Mouse (Mus musculus) CH12.LX (cell line): ENCODE data around the gene Erich2. TPM values are rescaled to one million over a fixed set of nuclear protein-coding genes. Genes with fewer than 3 reads are reported as not detected.
A peak's percentile ranks its signal among the peaks of the same experiment; 100 is the strongest.

ENCODE experiments used
- DNase-seq: peaks from one replicate; pipeline ENCODE4 v3.0.0-alpha.2; 2013; ENCODE audit errors: extremely low read depth
- H3K27ac ChIP-seq: 2 replicates; pipeline ENCODE4 v1.5.1; 2012; ENCODE audit warnings: low read depth, mild to moderate bottlenecking, control low read depth, moderate library complexity; ENCODE audit not compliant: insufficient read depth
- H3K27me3 ChIP-seq: replicated peaks from 2 replicates; pipeline ENCODE3; 2012; ENCODE audit warnings: inconsistent platforms
- H3K36me3 ChIP-seq, 2 experiments: replicated peaks in 1 of 2; 2 replicates each; pipeline versions ENCODE3 to v1.6.1; 2012; ENCODE audit warnings: inconsistent platforms in 1 of 2, low read length in 1 of 2, mild to moderate bottlenecking in 1 of 2, mixed read lengths in 1 of 2, moderate library complexity in 1 of 2; ENCODE audit not compliant: control insufficient read depth in 1 of 2, insufficient read depth in 1 of 2
- H3K4me1 ChIP-seq, 2 experiments: 2 replicates each; pipeline ENCODE4 v1.6.1; 2012; ENCODE audit warnings: inconsistent platforms in 1 of 2, moderate library complexity in 1 of 2; ENCODE audit not compliant: insufficient read depth in 2 of 2, control insufficient read depth in 1 of 2
- H3K4me2 ChIP-seq: 2 replicates; pipeline ENCODE4 v1.6.1; 2012; ENCODE audit warnings: low read depth, mild to moderate bottlenecking, control low read depth; ENCODE audit not compliant: poor library complexity, insufficient read depth, severe bottlenecking
- H3K4me3 ChIP-seq, 3 experiments: fragments of 150-350 bp in 1 of 3; sonication (generic) in 1 of 3; replicated peaks in 1 of 3; 2 replicates each; pipeline versions ENCODE3 to v1.5.1; 2011 to 2012; ENCODE audit warnings: low read depth in 2 of 3, low read length in 2 of 3, mild to moderate bottlenecking in 2 of 3, moderate library complexity in 2 of 3, control low read depth in 1 of 3, improper control_type of control experiment in 1 of 3, inconsistent platforms in 1 of 3, mixed read lengths in 1 of 3; ENCODE audit not compliant: poor library complexity in 1 of 3
- H3K79me2 ChIP-seq: replicated peaks from 2 replicates; pipeline ENCODE4 v1.6.1; 2012; ENCODE audit warnings: mild to moderate bottlenecking, moderate library complexity; ENCODE audit not compliant: control insufficient read depth, poor library complexity, insufficient read depth, severe bottlenecking; ENCODE audit errors: extremely low read depth
- H3K9ac ChIP-seq: 2 replicates; pipeline ENCODE4 v1.6.1; 2012; ENCODE audit warnings: low read depth, mild to moderate bottlenecking, control low read depth, moderate library complexity; ENCODE audit not compliant: insufficient read depth
- H3K9me3 ChIP-seq: replicated peaks from 2 replicates; pipeline ENCODE3; 2012; ENCODE audit warnings: low read length, inconsistent platforms, mixed read lengths
- BHLHE40 ChIP-seq: IDR thresholded peaks from 2 replicates; pipeline ENCODE4 v1.6.1; 2011; ENCODE audit warnings: mild to moderate bottlenecking, low read depth, low read length, improper control_type of control experiment
- CHD1 ChIP-seq: IDR thresholded peaks from 2 replicates; pipeline ENCODE4 v1.6.1; 2012; ENCODE audit warnings: low read depth, low read length, improper control_type of control experiment, inconsistent platforms
- CHD2 ChIP-seq: IDR thresholded peaks from 2 replicates; pipeline ENCODE4 v1.6.1; 2011; ENCODE audit warnings: low read length, improper control_type of control experiment
- E2F4 ChIP-seq: IDR thresholded peaks from 2 replicates; pipeline ENCODE4 v1.6.1; 2011; ENCODE audit warnings: low read depth, low read length, improper control_type of control experiment; ENCODE audit not compliant: insufficient replicate concordance
- ELF1 ChIP-seq: IDR thresholded peaks from 2 replicates; pipeline ENCODE4 v1.6.1; 2014; ENCODE audit warnings: low read depth, mild to moderate bottlenecking, inconsistent platforms, low read length, improper control_type of control experiment
- EP300 ChIP-seq: IDR thresholded peaks from 2 replicates; pipeline ENCODE4 v1.6.1; 2011; ENCODE audit warnings: low read length, improper control_type of control experiment
- ETS1 ChIP-seq: conservative IDR thresholded peaks from 2 replicates; pipeline ENCODE4 v1.6.1; 2012; ENCODE audit warnings: low read depth, mild to moderate bottlenecking, inconsistent platforms, low read length, improper control_type of control experiment, moderate library complexity
- GABPA ChIP-seq: IDR thresholded peaks from 2 replicates; pipeline ENCODE4 v1.6.1; 2012; ENCODE audit warnings: low read depth, low read length, improper control_type of control experiment, inconsistent platforms; ENCODE audit not compliant: insufficient replicate concordance
- IRF4 ChIP-seq: IDR thresholded peaks from 2 replicates; pipeline ENCODE4 v1.6.1; 2014; ENCODE audit warnings: low read depth, mild to moderate bottlenecking, inconsistent platforms, low read length, improper control_type of control experiment
- JUN ChIP-seq: IDR thresholded peaks from 2 replicates; pipeline ENCODE4 v1.6.1; 2011; ENCODE audit warnings: low read depth, mild to moderate bottlenecking, low read length, improper control_type of control experiment, moderate library complexity; ENCODE audit not compliant: insufficient read depth
- JUND ChIP-seq: conservative IDR thresholded peaks from 2 replicates; pipeline ENCODE4 v1.6.1; 2011; ENCODE audit warnings: low read depth, low read length, improper control_type of control experiment
- KAT2A ChIP-seq: IDR thresholded peaks from 2 replicates; pipeline ENCODE4 v1.6.1; 2012; ENCODE audit warnings: low read length, improper control_type of control experiment, inconsistent platforms; ENCODE audit not compliant: insufficient replicate concordance
- MAX ChIP-seq: IDR thresholded peaks from 2 replicates; pipeline ENCODE4 v1.6.1; 2011; ENCODE audit warnings: low read length, improper control_type of control experiment
- MAZ ChIP-seq: IDR thresholded peaks from 2 replicates; pipeline ENCODE4 v1.6.1; 2012; ENCODE audit warnings: low read depth, mild to moderate bottlenecking, inconsistent platforms, low read length, improper control_type of control experiment, moderate library complexity
- MEF2A ChIP-seq: IDR thresholded peaks from 2 replicates; pipeline ENCODE4 v1.6.1; 2014; ENCODE audit warnings: low read depth, mild to moderate bottlenecking, inconsistent platforms, low read length, improper control_type of control experiment, borderline replicate concordance
- MXI1 ChIP-seq: IDR thresholded peaks from 2 replicates; pipeline ENCODE4 v1.6.1; 2011; ENCODE audit warnings: mild to moderate bottlenecking, low read depth, low read length, improper control_type of control experiment
- MYC ChIP-seq: IDR thresholded peaks from 2 replicates; pipeline ENCODE4 v1.6.1; 2011; ENCODE audit warnings: low read depth, mild to moderate bottlenecking, improper control_type of control experiment, low read length
- NELFE ChIP-seq: IDR thresholded peaks from 2 replicates; pipeline ENCODE4 v1.6.1; 2011; ENCODE audit warnings: low read depth, low read length, improper control_type of control experiment
- NRF1 ChIP-seq: IDR thresholded peaks from 2 replicates; pipeline ENCODE4 v1.6.1; 2014; ENCODE audit warnings: low read depth, mild to moderate bottlenecking, inconsistent platforms, low read length, improper control_type of control experiment, moderate library complexity
- POLR2A ChIP-seq: IDR thresholded peaks from 2 replicates; pipeline ENCODE4 v1.6.1; 2011; ENCODE audit warnings: low read depth, mild to moderate bottlenecking, improper control_type of control experiment, low read length
- POLR2AphosphoS2 ChIP-seq: IDR thresholded peaks from 2 replicates; pipeline ENCODE4 v1.6.1; 2011; ENCODE audit warnings: low read depth, low read length, improper control_type of control experiment
- RAD21 ChIP-seq: IDR thresholded peaks from 2 replicates; pipeline ENCODE4 v1.6.1; 2011; ENCODE audit warnings: low read depth, mild to moderate bottlenecking, low read length, improper control_type of control experiment, moderate library complexity
- RCOR1 ChIP-seq: conservative IDR thresholded peaks from 2 replicates; pipeline ENCODE4 v1.6.1; 2012; ENCODE audit warnings: low read depth, mild to moderate bottlenecking, inconsistent platforms, low read length, improper control_type of control experiment
- SIN3A ChIP-seq: IDR thresholded peaks from 2 replicates; pipeline ENCODE4 v1.6.1; 2012; ENCODE audit warnings: low read length, improper control_type of control experiment, inconsistent platforms
- UBTF ChIP-seq: IDR thresholded peaks from 2 replicates; pipeline ENCODE4 v1.6.1; 2012; ENCODE audit warnings: low read depth, mild to moderate bottlenecking, inconsistent platforms, low read length, improper control_type of control experiment, moderate library complexity
- USF2 ChIP-seq: conservative IDR thresholded peaks from 2 replicates; pipeline ENCODE4 v1.6.1; 2011; ENCODE audit warnings: low read depth, low read length, improper control_type of control experiment
- ZC3H11A ChIP-seq: IDR thresholded peaks from 2 replicates; pipeline ENCODE4 v1.6.1; 2012; ENCODE audit warnings: low read depth, mild to moderate bottlenecking, inconsistent platforms, low read length, improper control_type of control experiment
- ZKSCAN1 ChIP-seq: IDR thresholded peaks from 2 replicates; pipeline ENCODE4 v1.6.1; 2012; ENCODE audit warnings: low read depth, inconsistent platforms, low read length, improper control_type of control experiment, borderline replicate concordance
- ZMIZ1 ChIP-seq: IDR thresholded peaks from 2 replicates; pipeline ENCODE4 v1.6.1; 2012; ENCODE audit warnings: low read depth, mild to moderate bottlenecking, inconsistent platforms, low read length, improper control_type of control experiment
- ZNF384 ChIP-seq: IDR thresholded peaks from 2 replicates; pipeline ENCODE4 v1.6.1; 2012; ENCODE audit warnings: low read depth, low read length, improper control_type of control experiment, inconsistent platforms
- dilution Hi-C: fragments of 300-500 bp; cut with MboI; formaldehyde crosslinking; loops from 2 replicates; pipeline ENCODE4 v1.14.3; 2020; ENCODE audit warnings: low sequenced_read_pairs; ENCODE audit not compliant: extremely low pct_unique_long_range_greater_than_20kb, extremely low pct_ligation_motif_present
- in situ Hi-C: fragments of 300-500 bp; cut with MboI; formaldehyde crosslinking; loops from 3 replicates; pipeline ENCODE4 v1.14.3; 2019; ENCODE audit warnings: low sequenced_read_pairs, low pct_ligation_motif_present, low pct_unique_long_range_greater_than_20kb, mixed read lengths
- polyA plus RNA-seq: library from polyadenylated mRNA; unstranded; fragments of >175 nt; gene quantifications from 2 replicates; pipeline ENCODE4 v1.2.1, GENCODE M21; 2012; ENCODE audit warnings: low read depth; ENCODE audit not compliant: insufficient read length
- total RNA-seq, 2 experiments: library from RNA; depleted of rRNA; stranded (reverse); fragments of 300-350 nt in 1 of 2; fragments of >200 nt in 1 of 2; gene quantifications; 2 replicates each; pipeline ENCODE4 v1.2.3; 2012 to 2014

Gene Erich2
- total and polyA plus RNA-seq, 3 experiments, result 0.24 TPM; not detected in 2

GRCm38 (mm10) chr2:70558843-70559451 lies 50.3 kb downstream of the Erich2 start:
- dilution Hi-C loops (no loop called here), in situ Hi-C loops (loop anchor here (25.0 kb wide), 1 partner anchor 422 kb away; no protein-coding TSS in a partner anchor)
- H3K4me1 ChIP-seq, result peaks cover 9 to 49% of the 10 kb centered on the region in 2 experiments
- peak overlapping the region; percentile 81 for H3K4me2 ChIP-seq
- DNase-seq, result peak; percentile 71
- H3K9me3 ChIP-seq, result peaks cover 17% of the 10 kb centered on the region
- no peak overlapping the region for H3K27ac ChIP-seq
- 0 out of 2 replicates have a peak overlapping the region, but pooled peaks have one; percentile 17 for H3K9ac ChIP-seq
- no peaks in the 10 kb centered on the region for H3K36me3 ChIP-seq
- H3K79me2 ChIP-seq, result no peaks in the 10 kb centered on the region
- H3K4me3 ChIP-seq, result peak overlapping the region; percentile 44 to 52 (median 50)
- H3K27me3 ChIP-seq, result peaks cover 27% of the 10 kb centered on the region
- no peak for TF ChIP-seq NRF1
- 0 out of 2 replicates have a peak, but pooled peaks have one; percentile 2 for TF ChIP-seq MAZ
- no peak for TF ChIP-seq ETS1
- 0 out of 2 replicates have a peak, but pooled peaks have one; percentile 35 for TF ChIP-seq ELF1
- no peak for TF ChIP-seq GABPA
- peak; percentile 93 for TF ChIP-seq ZNF384
- TF ChIP-seq POLR2AphosphoS2, result no peak
- peak; percentile 58; the same call in 1 of the 2 replicates for TF ChIP-seq MXI1

GRCm38 (mm10) chr2:70559520-70559919 lies 50.9 kb downstream of the Erich2 start:
- Histone ChIP-seq H3K79me2 (no peaks in the 10 kb centered on the region), H3K36me3 (no peaks in the 10 kb centered on the region), H3K27ac (no peak overlapping the region), H3K9ac (no peak overlapping the region), H3K27me3 (peaks cover 28% of the 10 kb centered on the region), H3K4me2 (peak overlapping the region; percentile 81), H3K4me1 (peaks cover 9 to 44% of the 10 kb centered on the region in 2 experiments), H3K9me3 (peaks cover 17% of the 10 kb centered on the region), H3K4me3 (peak overlapping the region in 2 of 3 experiments; percentile 44 to 52)
- peak; percentile 94 for DNase-seq
- in situ Hi-C loops, result loop anchor here (25.0 kb wide), 1 partner anchor 422 kb away; no protein-coding TSS in a partner anchor
- dilution Hi-C loops, result no loop called here
- TF ChIP-seq UBTF (no peak), MYC (no peak), RCOR1 (0 out of 2 replicates have a peak, but pooled peaks have one; percentile 16), JUN (no peak), GABPA (no peak), MEF2A (peak; percentile 59; the same call in 1 of the 2 replicates), NRF1 (no peak), MAX (0 out of 2 replicates have a peak, but pooled peaks have one; percentile 35), MXI1 (peak; percentile 97), POLR2A (no peak), RAD21 (no peak), CHD2 (no peak), EP300 (peak; percentile 60; the same call in 1 of the 2 replicates), BHLHE40 (peak; percentile 68), MAZ (peak; percentile 76), ETS1 (no peak), JUND (no peak), SIN3A (peak; percentile 99), NELFE (no peak), IRF4 (peak; percentile 54), ZNF384 (peak; percentile 48), ZC3H11A (no peak), ZKSCAN1 (no peak), ZMIZ1 (no peak), KAT2A (no peak), USF2 (no peak), CHD1 (no peak), E2F4 (no peak), POLR2AphosphoS2 (no peak)
